Mouse (Mus musculus) lung, postnatal 0 days (tissue): Measurements from ENCODE around the gene Slc44a4. TPM values are rescaled to one million over a fixed set of nuclear protein-coding genes. Genes with fewer than 3 reads are reported as not detected.

Experiments used
- ATAC-seq: fragments of 200-750 bp; cut with Nextera tagmentation; 2 replicates; pipeline ENCODE4 v1.8.0; 2017; ENCODE audit warnings: moderate library complexity
- DNase-seq: peaks from one replicate; pipeline ENCODE4 v3.0.0-alpha.2; 2016; ENCODE audit warnings: low spot score
- H3K27ac ChIP-seq: fragments of 300-500 bp; sonication (generic); 2 replicates; pipeline ENCODE4 v1.5.1; 2014; ENCODE audit warnings: antibody characterized with exemption, mild to moderate bottlenecking, low read length, mixed read lengths
- H3K27me3 ChIP-seq: fragments of 300-500 bp; sonication (generic); replicated peaks from 2 replicates; pipeline ENCODE4 v1.6.1; 2014; ENCODE audit warnings: low read length, mixed read lengths; ENCODE audit not compliant: insufficient read depth
- H3K36me3 ChIP-seq: fragments of 300-500 bp; sonication (generic); 2 replicates; pipeline ENCODE4 v1.6.1; 2014; ENCODE audit warnings: low read length, mixed read lengths; ENCODE audit not compliant: insufficient read depth
- H3K4me1 ChIP-seq: fragments of 300-500 bp; sonication (generic); 2 replicates; pipeline ENCODE4 v1.6.1; 2014; ENCODE audit warnings: antibody characterized with exemption, low read depth, low read length, mixed read lengths; ENCODE audit not compliant: insufficient read depth
- H3K4me2 ChIP-seq: fragments of 300-500 bp; sonication (generic); replicated peaks from 2 replicates; pipeline ENCODE4 v1.6.1; 2014; ENCODE audit warnings: low read depth, mild to moderate bottlenecking, low read length, moderate library complexity, mixed read lengths
- H3K4me3 ChIP-seq: fragments of 300-500 bp; sonication (generic); 2 replicates; pipeline ENCODE4 v1.5.1; 2014; ENCODE audit warnings: low read depth, low read length
- H3K9ac ChIP-seq: fragments of 300-500 bp; sonication (generic); replicated peaks from 2 replicates; pipeline ENCODE4 v1.6.1; 2014; ENCODE audit warnings: low read depth, mild to moderate bottlenecking
- H3K9me3 ChIP-seq: fragments of 300-500 bp; sonication (generic); 2 replicates; pipeline ENCODE4 v1.6.1; 2016; ENCODE audit warnings: low read length, mixed read lengths
- CTCF ChIP-seq: IDR thresholded peaks from 2 replicates; pipeline ENCODE4 v1.5.1; 2016; ENCODE audit warnings: antibody characterized with exemption, mild to moderate bottlenecking
- EP300 ChIP-seq: IDR thresholded peaks from 2 replicates; pipeline ENCODE4 v1.6.1; 2016; ENCODE audit warnings: antibody characterized with exemption, mild to moderate bottlenecking, control low read depth
- WGBS: fragments of 180-500 bp; shearing (Covaris S2); extraction: QIAGEN DNeasy Blood & Tissue Kit; methylation state at CpG from one replicate; pipeline ENCODE4 v1.1.7; 2014; 5-methylcytosine and 5-hydroxymethylcytosine counted together
- polyA plus RNA-seq: library from polyadenylated mRNA; unstranded; fragments of >200 nt; fragmentation: Nextera tagmentation; extraction: Ambion mirVana; gene quantifications from 2 replicates; pipeline ENCODE4 v1.2.1, GENCODE M21; 2015

Slc44a4 gene
- polyA plus RNA-seq, 1 experiment from 2014 or later: 7.3 TPM

DNA sequence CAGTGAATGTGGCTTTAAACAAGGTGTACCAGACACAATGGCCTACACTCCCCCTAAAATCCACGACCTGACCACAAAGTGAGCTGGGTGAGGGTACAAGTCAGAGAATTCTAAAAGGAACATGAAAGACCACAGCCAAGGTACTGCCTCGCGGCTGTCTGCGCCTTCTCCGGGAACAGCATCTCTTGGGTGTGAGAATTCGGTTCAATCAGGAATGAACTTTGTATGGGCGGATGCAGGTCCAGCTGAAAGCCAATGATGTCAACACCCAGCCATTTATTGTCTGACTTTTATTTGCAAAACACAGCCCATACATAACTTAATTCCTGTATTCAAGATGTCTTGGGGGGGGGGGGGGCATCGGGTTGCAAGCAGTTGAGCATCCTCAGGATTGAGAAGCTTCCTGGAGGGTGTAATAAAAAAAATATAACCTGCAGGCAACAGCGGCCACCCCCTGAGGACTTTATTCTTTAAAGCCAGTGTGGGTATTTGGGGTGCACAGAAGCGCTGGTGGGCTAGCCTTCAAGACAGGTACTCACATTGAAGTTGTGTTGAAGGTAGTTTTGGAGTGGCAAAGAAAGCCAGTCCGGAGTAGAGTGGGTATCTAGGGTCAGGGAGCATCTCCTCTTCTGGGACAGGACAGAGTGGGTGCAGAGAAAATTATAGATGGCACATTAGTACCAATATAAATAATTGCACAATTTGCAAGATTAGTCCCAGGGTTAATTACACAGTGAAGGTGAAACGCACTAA lies 21.0 kb upstream of the Slc44a4 start:
- H3K4me3 ChIP-seq: no peak overlapping the region
- H3K27ac ChIP-seq: no peak overlapping the region
- WGBS: 76% methylated on average over 12 of the region's 12 CpGs
- peaks cover 3% of the 10 kb centered on the region; the same call in 1 of the 2 replicates for H3K4me1 ChIP-seq
- ATAC-seq (no peak), DNase-seq (no peak)
- H3K36me3 ChIP-seq: no peaks in the 10 kb centered on the region
- no peaks in the 10 kb centered on the region for H3K27me3 ChIP-seq
- no peak for TF ChIP-seq CTCF
- TF ChIP-seq EP300: no peak
- H3K9ac ChIP-seq: no peak overlapping the region
- H3K4me2 ChIP-seq: no peak overlapping the region
- no peaks in the 10 kb centered on the region for H3K9me3 ChIP-seq

DNA sequence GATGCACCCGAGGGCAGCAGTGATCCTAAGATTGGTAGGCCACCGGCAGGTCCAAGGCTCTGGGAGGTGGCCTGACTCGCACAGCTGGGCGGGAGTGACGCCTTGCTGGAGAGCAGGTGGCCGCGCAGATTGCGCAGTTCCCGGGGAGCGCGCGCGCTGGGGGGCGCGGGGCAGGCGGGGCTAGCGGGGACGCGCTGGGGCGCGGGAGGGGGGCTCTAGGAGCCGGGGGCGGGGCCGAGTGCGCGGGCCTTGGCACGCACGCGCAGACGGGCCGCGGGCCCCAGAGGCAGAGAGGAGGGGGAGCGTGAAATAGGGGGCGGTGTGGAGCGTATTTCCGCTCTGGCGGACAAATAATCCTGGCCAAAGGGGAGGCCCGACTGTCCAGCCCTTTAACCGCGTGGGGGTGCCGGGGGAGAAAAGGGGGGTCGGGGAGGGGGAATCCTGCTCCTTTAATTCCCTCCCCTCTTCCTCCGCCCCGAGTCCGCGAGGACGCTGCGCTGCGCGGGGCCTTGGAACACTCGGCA lies 20.1 kb upstream of the Slc44a4 start:
- H3K27ac ChIP-seq: peak overlapping the region; percentile 66
- H3K9me3 ChIP-seq: no peaks in the 10 kb centered on the region
- no peak; the same call in 1 of the 2 replicates for TF ChIP-seq CTCF
- no peak for TF ChIP-seq EP300
- ATAC-seq: peak; percentile 89
- H3K4me1 ChIP-seq: peaks cover 3% of the 10 kb centered on the region; the same call in 1 of the 2 replicates
- peak; percentile 97 for DNase-seq
- 4% methylated on average over 39 of the region's 51 CpGs for WGBS
- peak overlapping the region; percentile 97 for H3K4me2 ChIP-seq
- peak overlapping the region; percentile 71 for H3K4me3 ChIP-seq
- no peaks in the 10 kb centered on the region for H3K36me3 ChIP-seq
- H3K9ac ChIP-seq: peak overlapping the region; percentile 51
- H3K27me3 ChIP-seq: no peaks in the 10 kb centered on the region

DNA sequence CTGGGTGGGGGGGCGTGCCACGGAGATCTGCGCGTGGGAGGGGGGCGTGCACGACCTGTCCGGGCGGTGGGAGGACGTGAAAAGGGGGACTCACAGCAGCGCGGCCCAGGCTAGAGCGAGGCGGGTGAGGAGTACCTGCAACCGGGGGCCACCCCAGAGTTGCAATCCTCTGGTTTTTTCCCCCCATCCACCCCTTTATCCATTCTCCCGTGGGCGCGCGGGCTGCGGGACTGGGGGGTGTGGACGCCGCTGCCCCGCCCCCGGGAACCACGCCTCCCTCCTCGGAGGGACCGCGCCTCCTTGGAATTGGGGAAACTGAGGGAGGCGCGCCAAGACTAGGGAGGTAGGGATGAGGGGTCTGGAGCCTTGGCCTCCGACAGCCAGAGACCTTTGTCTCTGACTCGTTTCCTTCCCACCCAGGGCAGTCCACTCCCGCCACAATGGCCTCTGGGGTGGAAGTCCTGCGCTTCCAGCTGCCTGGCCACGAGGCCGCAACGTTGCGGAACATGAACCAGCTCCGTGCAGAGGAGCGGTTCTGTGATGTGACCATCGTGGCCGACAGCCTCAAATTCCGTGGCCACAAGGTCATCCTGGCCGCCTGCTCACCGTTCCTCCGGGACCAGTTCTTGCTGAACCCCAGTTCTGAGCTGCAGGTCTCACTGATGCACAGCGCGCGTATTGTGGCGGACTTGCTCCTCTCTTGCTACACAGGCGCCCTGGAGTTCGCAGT lies 19.3 kb upstream of the Slc44a4 start:
- H3K27ac ChIP-seq: peak overlapping the region; percentile 66
- H3K36me3 ChIP-seq: no peaks in the 10 kb centered on the region
- peaks cover 3% of the 10 kb centered on the region; the same call in 1 of the 2 replicates for H3K4me1 ChIP-seq
- no peak for ATAC-seq
- H3K27me3 ChIP-seq: no peaks in the 10 kb centered on the region
- WGBS: 14% methylated on average over 29 of the region's 51 CpGs
- H3K9me3 ChIP-seq: no peaks in the 10 kb centered on the region
- H3K4me3 ChIP-seq: peak overlapping the region; percentile 71
- peak; percentile 47 for DNase-seq
- peak overlapping the region; percentile 97 for H3K4me2 ChIP-seq
- peak overlapping the region; percentile 51 for H3K9ac ChIP-seq
- TF ChIP-seq EP300 (no peak), CTCF (no peak)

DNA sequence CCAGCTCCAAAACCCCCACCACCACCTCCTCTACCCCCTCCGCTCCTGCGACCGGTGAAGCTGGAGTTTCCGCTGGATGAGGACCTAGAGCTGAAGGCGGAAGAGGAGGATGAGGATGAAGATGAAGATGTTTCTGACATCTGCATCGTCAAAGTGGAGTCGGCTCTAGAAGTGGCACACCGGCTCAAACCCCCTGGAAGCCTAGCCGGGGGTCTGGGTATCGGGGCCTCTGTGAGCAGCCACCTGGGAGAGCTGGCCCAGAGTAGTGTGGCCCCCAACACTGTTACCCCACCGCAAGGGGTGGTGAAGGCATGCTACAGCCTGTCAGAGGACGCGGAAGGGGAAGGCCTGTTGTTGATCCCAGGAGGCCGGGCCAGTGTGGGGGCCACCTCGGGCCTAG lies 18.5 kb upstream of the Slc44a4 start:
- Histone ChIP-seq H3K9ac (no peak overlapping the region), H3K4me3 (no peak overlapping the region)

DNA sequence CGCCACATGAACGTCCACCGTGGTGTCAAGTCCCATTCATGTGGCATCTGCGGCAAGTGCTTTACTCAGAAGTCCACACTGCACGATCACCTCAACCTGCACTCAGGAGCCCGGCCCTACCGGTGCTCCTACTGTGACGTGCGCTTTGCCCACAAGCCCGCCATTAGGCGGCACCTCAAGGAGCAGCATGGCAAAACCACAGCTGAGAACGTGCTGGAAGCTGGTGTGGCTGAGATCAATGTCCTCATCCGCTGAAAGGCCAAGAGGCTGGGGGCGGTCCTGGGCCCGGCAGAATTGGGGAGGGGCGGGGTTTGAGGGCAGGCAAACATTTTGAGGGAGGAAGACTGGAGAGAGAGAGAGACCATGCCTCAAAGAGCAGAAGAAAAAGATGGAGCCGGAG lies 17.9 kb upstream of the Slc44a4 start:
- Histone ChIP-seq H3K4me3 (no peak overlapping the region), H3K9ac (no peak overlapping the region), H3K4me2 (no peak overlapping the region), H3K4me1 (peaks cover 3% of the 10 kb centered on the region; the same call in 1 of the 2 replicates), H3K27ac (no peak overlapping the region), H3K9me3 (no peaks in the 10 kb centered on the region), H3K36me3 (no peaks in the 10 kb centered on the region), H3K27me3 (no peaks in the 10 kb centered on the region)
- DNase-seq (no peak), ATAC-seq (no peak)
- WGBS: 81% methylated on average over 17 of the region's 17 CpGs
- TF ChIP-seq EP300 (no peak), CTCF (no peak)

More for the DNA sequence above, 18.5 kb upstream of the Slc44a4 start:
- Histone ChIP-seq H3K4me2 (no peak overlapping the region), H3K27ac (no peak overlapping the region), H3K9me3 (no peaks in the 10 kb centered on the region), H3K36me3 (no peaks in the 10 kb centered on the region), H3K27me3 (no peaks in the 10 kb centered on the region), H3K4me1 (peaks cover 3% of the 10 kb centered on the region; the same call in 1 of the 2 replicates)
- TF ChIP-seq EP300 (no peak), CTCF (no peak)
- no peak for ATAC-seq
- no peak for DNase-seq
- WGBS: 94% methylated on average over 13 of the region's 15 CpGs
